Mouse (Mus musculus) urinary bladder, postnatal 25 days (tissue): ENCODE results near the gene Epha8.

Experiments
- DNase-seq: peaks from one replicate; pipeline ENCODE4 v3.0.0; 2022; ENCODE audit warnings: low spot score

The Epha8 gene

DNA sequence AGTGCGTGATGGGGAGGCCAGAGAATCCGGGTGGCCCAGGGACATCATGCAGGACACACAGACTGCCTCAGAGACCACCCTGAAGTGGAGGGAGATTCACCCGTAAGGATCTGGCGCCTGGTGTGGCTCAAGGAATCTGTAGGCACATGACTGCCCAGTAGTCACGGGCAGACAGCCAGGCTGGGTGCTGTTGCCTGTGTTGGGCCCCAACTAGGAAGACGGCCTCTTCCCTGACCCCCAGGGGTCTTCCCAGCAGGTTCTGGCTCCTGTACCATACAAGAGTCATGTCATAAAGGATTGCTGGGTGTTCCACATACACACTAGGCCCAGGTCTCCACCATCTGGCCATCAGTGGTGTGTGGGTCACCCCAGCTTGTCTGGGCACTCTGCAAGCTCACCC is 2.1 kb downstream of the Epha8 start:
- DNase-seq = no peak

- no peak for DNase-seq
These were observed 7.2 kb downstream of the Epha8 start for GRCm38 (mm10) chr4:136949266-136949989.

DNA sequence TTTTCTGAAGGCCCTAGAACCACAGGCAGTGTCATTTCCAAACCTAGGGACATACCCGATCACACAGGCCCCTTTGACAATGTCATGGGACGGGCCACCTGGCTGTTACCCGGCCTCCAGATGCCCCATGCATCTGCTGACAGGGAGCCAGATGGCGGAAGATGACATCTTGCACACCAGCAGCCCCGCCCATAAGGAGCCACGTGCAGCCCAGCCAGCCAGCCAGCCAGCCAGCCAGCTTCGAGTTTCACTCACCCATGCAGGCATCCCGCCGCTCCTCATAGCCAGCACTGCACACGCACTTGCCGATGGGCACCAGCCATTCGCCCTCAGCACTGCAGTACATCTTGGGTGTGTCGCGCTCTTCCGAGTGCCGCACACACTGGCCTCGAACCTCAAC is 11.2 kb downstream of the Epha8 start:
- no peak for DNase-seq

DNA sequence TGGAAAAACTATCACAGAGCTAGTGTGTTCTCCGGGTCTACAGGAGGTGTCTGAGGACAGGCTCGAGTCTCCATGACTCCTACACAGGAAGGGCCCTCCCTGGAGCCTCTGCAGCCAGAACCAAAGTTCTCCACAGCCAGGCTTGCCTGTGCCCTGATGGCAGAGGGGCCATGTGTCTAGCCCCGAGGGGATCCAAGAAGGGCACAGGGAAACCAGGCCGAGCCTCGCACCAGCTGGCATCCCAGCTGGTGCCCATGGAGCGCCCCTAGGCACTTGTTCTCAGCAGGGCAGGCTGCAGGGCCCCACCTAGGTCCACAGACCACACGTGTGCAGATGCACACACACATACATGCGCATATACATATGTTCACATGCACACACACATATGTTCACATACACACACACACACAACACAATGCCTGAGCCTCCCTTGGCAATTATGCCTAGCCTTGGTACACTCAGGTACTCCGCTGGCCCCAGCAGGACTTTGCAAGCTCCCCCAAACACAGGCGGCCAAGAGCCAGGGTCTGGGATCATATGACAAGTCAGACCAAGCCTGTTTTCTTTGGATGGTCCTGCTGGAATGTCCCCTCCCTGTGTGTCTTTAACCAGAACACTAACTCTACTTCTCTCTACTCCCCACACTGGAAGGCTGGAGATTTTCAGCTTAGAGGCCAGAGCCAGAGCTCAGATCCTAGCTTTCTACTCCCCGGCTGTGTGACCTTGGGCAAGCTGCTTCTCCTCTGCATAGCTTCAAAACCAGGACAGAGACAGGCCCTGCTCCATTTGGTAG is 11.9 kb downstream of the Epha8 start:
- no peak for DNase-seq

GRCm38 (mm10) chr4:136943175-136943574 is 13.4 kb downstream of the Epha8 start:
- DNase-seq = no peak

GRCm38 (mm10) chr4:136942761-136943160 is 13.9 kb downstream of the Epha8 start:
- no peak for DNase-seq

DNA sequence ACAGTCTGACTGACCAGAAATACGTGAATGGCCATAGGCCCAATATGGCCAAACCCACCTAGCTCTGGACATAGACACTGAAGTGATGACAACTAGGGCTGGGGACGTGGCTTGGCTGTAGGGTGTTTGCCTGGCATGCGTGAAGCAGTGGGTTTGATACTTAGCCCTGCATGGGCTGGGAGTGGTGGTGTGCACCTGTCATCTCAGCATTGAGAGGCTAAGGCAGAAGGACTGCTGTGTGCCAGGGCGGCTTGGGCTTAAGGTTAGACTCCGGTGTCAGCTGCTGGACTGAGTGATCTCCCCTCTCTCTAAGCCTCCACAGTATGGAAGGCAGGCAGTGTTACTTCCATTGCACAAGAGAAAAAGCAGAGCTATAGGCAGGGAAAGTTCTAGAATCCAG is 18.7 kb downstream of the Epha8 start:
- DNase-seq = no peak

DNA sequence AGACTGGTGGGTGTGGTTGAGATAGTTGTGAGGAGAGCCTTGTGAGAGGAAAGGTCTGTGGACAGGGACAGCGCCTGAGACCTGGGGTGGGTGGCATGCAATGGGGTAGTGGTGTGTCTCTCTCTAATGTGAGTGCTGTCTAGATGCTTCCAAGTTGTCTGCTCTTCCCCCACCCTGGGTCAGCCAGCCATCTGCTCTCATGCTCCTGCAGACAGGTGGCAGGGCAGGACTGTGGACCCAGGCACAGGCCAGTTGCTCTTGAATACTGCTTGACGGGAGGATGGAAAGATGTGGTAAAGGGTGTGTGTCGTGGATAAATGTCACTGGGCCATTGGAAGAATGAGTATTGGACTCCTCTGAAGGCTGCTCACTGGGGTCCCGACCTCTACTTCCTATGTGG is 19.3 kb downstream of the Epha8 start:
- DNase-seq = no peak

GRCm38 (mm10) chr4:136934746-136935613 is 21.6 kb downstream of the Epha8 start:
- no peak for DNase-seq

GRCm38 (mm10) chr4:136930474-136930873 is 26.1 kb downstream of the Epha8 start:
- DNase-seq = no peak

GRCm38 (mm10) chr4:136928928-136929327 is 27.7 kb downstream of the Epha8 start:
- no peak for DNase-seq

DNA sequence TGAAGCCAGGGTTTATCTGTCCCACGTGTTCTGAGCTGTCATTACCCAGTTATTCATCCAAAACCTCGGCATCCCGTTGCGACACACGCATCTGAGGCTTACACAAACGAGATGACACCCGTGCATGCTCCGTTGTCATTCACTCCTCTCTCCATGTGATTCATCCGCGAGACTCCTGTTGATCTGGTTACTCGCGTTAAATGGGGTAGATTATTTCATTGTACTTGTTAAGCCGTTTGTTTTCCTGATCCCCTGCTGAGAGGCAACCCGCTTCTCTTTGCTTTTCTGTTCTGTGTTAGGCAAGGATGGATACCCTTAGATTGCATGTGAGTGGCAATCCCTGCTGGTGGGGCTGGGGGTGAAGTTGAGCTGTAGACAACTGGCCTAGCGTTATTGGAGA is 30.8 kb downstream of the Epha8 start:
- no peak for DNase-seq

DNA sequence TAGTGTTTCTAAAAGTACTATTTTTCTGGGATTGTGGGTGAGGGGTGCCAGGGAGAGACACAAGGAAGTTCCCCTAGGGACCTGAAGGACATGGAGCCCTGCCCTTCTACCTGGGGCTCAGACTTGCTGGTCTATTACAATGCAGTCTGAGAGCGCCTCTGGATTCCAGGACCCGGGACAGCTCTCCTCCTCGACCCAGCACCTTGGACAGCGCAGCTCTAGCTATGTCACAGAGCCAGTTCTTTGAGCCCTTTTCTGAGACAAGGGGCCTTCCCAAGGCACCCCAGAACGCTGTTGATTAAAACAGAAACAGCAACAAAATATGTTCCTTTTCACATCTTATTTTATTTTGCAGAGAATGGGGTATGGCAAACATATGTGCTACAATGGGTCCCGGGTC is 32.1 kb downstream of the Epha8 start:
- peak; percentile 75 for DNase-seq

- no peak for DNase-seq
These were observed 37.1 kb downstream of the Epha8 start for GRCm38 (mm10) chr4:136919526-136919925.

- no peak for DNase-seq
These were observed 37.8 kb downstream of the Epha8 start for GRCm38 (mm10) chr4:136918834-136919233.

DNA sequence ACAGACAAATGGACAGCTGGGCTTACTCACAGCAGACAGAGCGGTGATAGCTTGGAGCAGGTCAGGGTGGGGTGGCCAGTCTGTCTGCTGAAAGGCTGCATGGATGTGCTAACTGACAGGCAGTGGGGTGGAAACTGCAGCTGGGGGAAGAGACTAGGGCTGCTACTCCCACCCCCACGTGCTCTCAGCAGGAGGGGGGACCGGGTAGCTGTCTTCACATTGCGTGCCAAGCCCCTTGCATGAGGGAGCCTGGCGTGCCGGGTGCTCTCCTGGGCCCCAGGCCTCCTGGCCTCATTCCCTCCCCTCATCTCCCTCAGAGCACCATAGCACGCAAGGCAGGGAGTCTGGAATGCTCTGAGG is 39.5 kb downstream of the Epha8 start:
- no peak for DNase-seq

DNA sequence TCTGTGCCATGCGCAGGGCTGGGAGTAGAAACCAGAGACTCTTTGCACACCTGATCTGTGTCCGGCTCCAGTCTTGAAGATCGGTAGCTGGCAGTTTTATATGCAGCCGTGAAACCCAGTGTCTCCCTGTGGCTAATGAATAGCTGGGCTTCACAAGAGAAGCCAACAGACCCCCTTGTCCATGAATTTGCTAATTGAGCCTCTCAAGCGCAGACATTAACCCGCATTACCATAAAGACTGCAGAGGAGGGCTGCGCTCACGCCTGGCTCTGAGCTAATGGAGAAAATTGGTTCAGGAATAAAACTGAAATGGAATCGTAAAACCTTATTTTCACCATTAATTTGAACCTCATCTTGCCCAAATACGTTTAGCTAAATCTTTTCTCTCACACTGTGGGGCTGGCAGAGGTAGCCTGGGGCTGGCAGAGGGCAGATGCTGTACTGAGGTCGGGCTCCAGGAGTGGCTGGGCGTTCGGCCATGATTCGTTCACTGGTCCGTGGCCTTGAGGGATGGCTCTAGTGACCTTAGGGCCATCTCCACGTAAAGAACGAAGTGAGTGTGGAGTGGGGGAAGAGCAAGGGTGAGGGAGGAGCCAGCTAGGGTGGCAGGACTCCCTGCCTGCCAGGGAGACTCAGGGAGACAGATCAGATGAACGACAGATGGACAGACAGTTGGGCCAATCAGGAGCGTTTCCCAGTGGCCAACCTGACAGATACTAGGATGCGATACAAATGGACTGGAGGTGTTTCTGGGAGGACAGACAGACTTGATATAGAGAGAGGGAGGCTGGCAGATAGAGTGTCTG is 40.1 kb downstream of the Epha8 start:
- DNase-seq = no peak

DNA sequence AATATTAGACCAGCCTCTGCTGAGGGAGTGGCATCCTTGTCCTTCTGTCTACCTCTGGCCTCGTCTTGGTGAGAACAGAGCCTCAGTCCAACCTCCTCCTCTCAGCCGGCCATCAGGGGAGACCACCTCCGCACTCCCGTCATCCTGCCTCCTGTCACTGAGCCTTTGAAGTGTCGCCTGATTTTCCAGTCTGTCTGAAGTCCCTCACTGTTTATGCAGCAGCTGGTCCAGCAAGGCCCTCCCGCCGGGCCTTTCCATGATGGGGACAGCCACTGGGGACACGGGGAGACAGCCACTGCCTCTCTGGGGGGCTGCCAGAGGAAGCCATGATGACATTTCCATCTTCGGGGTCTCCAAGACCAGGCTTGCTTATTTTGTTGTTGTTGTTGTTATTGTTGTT is 43.8 kb downstream of the Epha8 start:
- DNase-seq = no peak

DNA sequence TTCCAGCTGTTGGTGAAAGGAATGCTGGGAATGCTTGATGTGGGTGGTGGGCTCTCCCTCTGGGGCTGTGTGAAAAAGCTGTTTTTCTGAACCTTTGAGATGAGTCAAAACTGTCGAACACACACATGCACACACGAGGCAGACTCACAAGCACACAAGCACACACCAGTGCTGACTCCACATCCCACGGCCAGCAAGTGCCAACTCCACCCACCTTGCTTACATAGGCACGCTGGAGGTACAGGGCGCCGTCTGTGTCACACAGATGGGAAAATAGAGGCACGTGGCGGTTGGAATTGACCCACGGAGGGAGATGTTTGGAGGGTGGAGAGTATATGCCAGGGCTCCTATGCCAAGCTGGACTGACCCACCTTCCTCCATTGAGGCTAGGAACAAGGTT is 44.8 kb downstream of the Epha8 start:
- no peak for DNase-seq

GRCm38 (mm10) chr4:136911211-136911646 is 45.4 kb downstream of the Epha8 start:
- DNase-seq = no peak

- no peak for DNase-seq
These were observed 48.8 kb downstream of the Epha8 start for GRCm38 (mm10) chr4:136907809-136908208.

- peak; percentile 53 for DNase-seq
These were observed 49.6 kb downstream of the Epha8 start for GRCm38 (mm10) chr4:136907033-136907432.
